Mouse (Mus musculus) layer of hippocampus, postnatal 36 days (tissue): ENCODE measurements at regions not wholly inside any gene's neighbourhood (a gene's known extent, or its start where the extent isn't known, plus 50 kb on each side); places are given as distances from the start of the nearest gene placed in this dataset.

Experiments
- DNase-seq, 2 experiments: peaks; one replicate each; pipeline ENCODE4 v3.0.0; 2022

DNA sequence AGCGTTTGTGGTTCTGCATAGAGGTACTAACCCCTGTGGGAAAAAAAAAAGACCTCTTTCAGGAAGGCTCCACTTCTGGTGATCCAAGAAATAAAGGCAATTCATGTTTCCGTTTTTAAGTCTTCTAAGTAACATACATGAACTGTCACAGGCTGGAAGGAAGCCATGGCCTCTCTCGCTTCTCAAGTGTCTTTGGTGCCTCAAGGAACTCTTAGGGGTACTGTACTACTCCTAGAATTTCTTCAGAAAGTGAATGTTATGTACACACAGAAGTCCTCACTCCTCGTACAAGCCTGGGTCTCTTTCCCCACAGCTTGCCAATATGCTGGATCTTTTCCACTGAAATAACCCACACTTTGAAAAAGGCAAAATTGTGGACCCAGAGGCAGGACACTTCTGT, 858.1 kb downstream of the Gsdmc2 start:
- DNase-seq, result no peak

DNA sequence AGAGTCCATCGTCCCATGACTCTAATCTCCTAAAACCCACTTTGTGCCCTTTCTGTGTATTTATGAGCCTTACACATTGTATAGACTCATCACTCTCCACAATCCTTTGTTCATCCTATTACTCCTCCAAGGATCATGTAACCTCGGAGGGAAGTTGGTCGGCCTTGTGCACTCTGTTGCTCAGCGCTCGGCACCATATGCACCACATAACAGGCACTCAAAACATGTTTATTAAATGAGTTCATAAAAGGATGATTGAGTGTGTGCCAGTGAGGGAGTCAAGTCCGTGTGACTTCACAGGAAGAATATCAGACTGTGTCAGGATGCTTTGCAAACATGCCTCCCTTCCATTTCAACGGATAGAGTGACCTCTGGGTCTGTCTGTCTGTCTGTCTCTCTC, 858.8 kb downstream of the Gsdmc2 start:
- DNase-seq, result no peak

DNA sequence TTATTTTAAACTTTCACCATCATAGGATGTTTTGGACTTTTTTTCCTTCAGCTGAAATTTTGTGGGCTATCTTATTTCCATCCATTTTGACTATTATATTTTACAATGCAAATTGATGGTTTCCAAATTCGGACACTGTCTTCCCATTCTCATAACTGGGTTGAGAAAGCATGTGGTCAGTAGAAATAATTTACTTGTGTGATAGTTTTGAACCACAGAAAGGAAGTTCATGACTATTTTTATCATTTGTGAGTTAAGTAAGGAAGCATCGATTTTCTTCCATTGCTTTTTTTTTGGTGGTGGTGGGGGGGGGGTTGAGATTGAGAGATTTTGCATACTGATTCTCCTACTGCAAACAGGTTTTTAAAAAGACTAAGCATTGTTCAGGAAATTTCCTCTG, 874.4 kb downstream of the Gsdmc2 start:
- no peak for DNase-seq

DNA sequence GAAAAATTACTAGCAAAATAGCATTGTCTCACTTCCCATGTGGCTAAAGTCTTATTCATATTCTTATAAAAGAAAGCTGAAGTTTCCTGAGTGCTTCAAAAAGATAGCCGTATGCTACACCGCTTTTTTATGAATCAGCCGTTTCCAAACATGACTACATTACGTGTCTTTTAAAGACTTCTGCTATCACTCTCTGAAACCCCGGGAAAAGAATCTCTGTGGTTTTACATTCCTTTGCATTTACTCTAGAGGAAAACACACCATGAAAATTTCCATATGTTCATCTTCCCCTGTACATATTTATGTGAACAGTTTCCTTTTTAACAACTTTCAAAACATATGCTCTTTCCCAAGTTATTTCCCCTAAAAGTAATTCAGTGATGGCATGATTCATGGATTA, 882.3 kb downstream of the Gsdmc2 start:
- DNase-seq, result no peak

DNA sequence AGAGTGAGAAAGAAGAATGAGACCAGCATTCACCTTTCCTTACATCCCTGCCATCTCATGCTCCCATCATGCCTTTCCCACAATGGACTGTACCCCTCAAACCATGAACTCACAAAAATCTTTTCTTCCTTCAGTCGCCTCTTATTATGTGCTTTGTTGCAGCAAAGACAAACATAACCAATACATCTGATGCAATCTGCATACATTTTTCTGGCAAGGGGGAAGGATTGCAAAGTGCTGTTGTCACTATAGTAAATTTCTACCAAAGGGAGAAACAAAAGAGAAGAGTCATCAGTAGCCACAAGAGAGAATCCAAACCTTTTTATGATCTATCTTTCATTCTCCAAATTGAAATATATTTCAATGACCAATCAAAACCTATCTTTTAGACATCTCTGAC, 884.4 kb downstream of the Gsdmc2 start:
- no peak for DNase-seq

DNA sequence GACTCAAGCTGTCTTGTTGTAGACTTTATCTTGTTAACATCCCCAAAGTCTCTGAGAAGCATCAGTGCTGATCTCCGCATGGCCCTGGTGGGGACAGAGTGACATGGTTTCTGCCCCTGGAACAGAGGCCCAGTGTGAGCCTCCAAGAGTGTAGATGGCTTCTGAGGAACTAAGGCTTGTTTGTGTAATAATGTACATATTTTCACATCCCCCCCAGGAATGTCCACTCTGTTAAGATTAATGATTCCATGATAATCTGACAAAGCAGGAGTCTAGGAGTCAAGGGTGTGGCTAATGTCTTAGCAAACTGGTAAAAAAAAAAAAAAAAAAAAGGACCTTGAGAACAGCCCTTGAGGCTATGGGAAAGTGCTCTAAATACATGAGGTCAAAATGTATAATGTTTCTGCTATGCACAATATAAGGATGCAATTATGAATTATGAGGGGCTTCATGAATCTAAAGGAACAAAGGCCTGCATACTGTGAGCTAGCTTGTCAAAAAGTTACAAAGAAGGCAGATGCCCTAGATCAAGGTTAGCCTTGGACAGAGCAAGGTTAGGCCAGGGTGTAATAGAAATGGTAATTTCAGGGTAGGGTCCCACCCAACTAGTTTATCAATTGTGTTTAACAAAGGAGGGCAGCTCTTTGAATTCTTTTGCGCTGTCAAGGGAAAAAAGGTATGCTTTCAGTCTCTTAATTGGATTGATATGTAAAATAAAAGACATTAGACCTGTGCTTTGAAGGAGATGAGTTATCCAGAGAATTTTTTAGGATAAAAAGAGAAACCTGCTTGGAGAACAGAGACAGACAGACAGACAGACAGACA, 886.3 kb downstream of the Gsdmc2 start:
- no peak for DNase-seq

DNA sequence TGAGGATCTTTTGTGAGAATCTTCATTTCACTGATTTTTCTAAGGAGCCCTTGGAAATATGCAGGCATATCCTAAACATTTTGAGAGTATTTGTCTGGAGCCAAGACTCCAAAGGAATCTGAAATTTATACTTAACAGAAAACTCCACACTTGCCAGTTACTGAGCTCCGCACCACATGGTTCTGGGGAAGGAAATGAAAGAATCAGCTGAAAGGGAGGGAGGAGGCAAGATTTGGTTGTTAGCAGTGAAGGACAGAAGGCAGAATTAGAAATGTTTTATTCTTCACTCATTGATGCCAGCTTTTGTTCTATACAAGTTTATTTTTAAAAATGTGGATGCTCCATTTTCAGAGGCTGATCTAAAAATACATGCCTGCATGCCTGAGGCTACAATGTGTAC, 890.1 kb downstream of the Gsdmc2 start:
- DNase-seq, result no peak

DNA sequence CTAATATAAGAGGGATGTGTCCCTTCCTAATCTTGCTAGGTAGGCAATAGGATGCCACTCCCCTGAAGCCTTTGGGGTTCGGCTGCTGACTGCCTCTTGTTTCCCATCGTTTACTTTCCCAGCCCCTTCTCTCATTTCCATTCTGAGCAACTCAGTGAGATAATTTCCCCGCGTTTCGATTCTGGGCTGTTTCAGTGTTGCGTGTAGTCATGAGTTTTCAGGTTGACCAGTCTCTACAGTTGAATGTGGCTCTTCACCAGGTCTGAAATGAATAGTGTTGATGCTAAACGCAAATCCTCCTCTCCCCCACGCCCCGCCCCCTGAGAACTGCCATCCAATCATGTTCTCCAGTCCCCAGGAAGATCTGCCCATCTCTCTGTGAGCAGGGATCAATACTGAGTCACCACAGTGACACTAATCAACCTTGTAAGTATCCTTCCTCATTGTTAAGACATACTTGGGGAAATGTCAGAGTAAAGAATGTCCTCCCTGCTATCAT, 890.6 kb downstream of the Gsdmc2 start:
- DNase-seq, result no peak

DNA sequence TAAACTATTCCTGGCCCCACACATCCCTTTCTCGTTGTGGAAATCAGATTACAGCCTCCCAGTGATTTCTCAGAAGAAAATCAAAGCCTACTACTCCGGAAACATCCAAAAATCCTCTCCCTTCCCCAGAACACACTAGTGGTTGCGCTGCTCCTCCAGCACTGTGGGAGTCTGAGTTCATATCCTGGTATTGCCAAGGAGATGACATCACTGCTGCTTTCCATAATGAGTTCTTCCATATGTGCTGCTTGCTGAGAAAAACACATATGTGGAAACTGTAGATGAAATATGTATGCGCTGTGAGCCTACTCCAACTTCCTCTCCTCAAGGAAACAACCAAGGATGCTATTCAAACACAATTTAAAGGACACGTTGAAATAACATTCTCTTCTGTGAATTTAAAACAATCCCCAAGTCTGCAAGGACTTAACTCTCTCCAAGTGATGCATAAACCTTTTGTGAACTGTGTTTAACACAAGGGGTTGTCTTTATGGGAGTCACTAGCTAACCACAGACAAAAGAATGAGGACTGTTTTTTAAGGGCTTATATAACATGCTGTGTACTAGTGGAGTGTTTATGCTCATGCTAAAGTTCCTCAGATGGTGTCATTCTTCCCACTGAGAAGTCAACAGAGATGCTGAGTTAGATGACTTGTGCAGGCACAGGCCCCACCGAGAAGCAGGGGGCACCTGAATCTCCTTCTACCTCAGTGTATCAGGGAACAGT, 891.6 kb downstream of the Gsdmc2 start:
- no peak for DNase-seq

DNA sequence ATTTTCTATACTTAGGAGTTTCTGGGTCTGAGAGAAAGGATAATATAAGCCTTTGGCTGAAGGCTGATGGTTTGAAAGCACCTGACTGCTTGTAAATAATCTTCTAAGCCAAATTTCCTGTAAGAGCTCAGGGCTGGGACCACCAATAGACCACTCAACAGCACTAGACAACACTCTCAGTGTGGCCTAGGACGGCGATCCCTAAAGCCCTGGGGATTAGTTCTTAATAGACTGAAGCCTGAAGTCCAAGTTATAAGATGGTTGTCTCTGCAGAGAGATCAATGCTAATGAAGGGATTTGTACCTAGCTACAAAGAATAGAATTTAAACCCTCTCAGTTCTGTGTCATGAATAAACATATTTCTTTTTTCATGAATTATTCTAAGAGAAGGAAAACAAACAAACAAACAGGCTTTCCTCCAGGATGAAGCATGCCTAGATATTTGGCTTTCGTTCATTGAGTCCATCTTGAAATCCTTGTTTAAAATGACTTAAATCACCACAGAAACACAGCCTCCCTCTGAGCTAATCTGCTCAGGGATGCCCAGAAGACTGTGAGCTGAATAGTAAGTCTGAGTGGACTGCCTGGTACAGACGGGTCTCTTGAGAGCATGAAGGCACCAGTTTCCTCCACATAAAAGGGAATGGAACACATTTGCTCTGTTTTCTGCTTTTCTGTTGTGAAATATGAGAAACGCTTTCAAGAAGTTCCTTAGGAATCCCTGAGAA, 892.3 kb downstream of the Gsdmc2 start:
- DNase-seq, result no peak

DNA sequence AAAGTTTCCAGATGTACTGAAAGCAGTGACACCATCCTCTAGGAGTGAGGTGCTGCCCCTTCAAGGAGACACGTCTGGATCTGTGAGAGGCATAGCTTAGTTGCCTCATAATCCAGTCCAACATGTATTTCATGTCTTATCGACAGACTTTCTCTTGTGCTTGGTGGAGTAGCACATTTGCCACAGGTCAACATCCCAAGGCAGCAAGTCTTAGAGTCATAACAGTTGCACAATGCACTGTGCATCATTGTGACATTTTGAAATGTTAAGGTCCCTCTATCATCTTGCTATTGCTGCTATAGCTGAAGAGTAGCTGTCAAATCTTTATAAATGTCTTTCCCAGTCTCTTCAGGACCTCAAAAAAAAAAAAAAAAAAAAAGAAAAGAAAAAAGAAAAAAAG, 905.6 kb downstream of the Gsdmc2 start:
- no peak for DNase-seq

DNA sequence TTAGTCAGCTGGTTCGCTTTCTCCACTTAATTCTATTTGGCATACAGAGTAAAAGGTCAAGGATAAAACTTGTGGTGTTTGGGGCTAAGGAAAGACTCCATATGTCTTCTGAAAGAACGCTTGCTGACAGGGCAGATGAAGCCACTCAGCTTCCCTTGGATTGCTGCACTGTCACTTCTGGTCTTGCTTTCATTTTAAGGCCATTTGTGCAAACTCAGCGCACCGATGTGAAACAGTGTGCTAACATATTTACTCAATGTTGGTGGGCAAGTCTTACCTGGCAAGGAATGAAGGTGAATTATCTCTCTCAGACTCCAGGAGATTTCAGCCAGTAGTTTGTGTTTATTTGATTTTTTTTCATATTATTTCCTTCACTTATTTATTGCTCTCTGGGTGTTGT, 907.2 kb downstream of the Gsdmc2 start:
- no peak for DNase-seq

DNA sequence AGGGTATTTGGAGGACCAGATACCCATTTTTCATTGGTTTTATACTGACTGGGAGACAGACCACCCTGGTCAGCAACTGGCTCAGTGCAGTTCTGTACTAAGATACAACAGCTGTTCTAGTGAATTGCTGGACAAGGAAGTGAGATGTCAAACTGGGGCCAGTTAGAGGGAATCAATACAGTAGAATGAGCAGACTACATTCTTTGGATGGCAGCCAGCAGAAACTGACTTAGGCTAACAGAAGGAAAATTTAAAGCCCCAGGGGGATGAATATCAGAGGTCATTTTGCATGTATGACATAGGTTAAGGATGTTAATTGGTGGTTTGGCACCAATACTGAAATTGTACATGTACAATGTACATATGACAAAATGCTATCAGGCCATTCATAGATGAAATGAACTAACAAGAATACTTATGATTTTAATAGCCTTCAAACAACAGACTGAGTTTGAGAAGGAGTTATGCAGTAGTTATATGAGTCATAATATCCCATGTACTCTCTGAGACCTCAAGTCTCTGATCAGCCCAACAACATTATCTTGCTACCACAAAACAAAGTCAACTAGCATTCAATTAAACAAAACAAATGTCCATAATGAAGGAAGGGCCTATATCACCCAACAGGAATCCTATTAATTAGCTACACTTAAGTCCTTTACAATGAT, 910.3 kb downstream of the Gsdmc2 start:
- no peak for DNase-seq

DNA sequence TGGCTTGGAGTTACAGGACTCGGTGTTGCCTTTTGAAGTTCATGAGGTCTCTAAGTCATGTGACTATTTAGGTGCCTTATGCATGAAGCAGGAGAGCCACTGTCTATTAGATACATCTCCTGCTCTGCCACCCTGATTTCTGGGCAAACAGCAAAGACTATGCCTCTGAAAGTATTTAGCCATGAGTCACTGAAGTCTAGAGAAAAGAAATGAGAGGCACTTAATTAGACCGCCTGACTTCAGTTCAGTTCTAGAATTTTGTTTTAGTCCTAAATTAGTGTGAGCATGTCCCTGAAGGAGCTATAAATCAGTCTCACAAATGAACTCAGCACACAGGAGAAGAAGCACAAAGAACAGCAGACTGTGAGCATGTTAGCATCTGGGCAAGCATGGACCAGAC, 924.5 kb downstream of the Gsdmc2 start:
- DNase-seq, result no peak

DNA sequence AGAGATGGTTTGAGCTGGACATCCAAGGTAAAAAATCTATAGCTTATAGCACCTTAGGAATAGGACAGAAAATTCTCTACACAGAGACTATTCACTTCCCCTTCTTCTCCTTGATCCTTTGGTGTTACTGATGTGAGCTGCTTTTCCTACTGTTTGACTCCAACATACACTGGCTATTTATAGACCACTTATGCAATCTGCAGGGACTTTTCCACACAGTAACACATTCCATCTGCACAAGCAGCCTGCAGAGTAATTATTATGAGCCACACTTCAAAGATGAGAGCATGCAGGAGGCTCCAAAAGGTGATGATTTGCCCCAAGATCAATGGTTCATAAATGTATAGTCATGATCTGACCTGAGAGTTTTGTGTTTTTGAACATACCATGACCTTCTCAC, 925.7 kb downstream of the Gsdmc2 start:
- peak; percentile 3 to 7 for DNase-seq

DNA sequence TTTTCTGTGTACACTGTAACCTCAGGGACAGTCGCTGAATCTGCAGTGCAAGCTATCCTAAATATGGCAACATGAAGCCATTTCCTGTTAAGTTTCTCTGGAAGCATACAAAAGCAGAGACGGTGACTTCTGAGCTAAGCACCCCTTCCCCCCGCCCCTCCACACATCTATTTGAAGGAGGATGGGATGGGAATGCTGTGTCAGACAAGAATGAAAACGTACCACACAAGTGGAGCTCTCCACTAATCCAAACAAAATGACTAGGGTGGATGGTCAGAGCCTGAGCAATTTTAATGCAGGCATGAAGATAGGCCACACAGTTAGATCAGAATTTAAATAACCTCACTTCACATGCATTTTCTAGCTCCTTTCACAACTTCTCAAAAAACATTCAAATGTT, 936.6 kb downstream of the Gsdmc2 start:
- no peak for DNase-seq

DNA sequence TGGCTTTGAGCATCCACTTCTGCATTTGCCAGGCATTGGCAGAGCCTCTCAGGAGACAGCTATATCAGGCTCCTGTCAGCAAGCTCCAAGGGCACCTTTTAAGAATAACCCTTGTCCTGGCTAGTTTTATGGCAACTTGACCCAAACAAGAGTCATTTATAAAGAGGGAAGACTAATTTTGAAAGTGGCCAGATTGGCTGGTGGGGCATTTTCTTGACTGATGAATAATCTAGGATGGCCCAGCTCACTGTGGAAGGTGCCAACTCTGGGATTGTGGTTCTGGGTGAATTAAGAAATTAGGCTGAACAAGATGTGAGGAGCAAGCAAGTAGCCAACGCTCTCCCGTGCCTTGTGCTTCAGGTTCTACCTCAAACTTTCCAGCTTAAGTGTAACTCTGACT, 937.8 kb downstream of the Gsdmc2 start:
- DNase-seq, result no peak

DNA sequence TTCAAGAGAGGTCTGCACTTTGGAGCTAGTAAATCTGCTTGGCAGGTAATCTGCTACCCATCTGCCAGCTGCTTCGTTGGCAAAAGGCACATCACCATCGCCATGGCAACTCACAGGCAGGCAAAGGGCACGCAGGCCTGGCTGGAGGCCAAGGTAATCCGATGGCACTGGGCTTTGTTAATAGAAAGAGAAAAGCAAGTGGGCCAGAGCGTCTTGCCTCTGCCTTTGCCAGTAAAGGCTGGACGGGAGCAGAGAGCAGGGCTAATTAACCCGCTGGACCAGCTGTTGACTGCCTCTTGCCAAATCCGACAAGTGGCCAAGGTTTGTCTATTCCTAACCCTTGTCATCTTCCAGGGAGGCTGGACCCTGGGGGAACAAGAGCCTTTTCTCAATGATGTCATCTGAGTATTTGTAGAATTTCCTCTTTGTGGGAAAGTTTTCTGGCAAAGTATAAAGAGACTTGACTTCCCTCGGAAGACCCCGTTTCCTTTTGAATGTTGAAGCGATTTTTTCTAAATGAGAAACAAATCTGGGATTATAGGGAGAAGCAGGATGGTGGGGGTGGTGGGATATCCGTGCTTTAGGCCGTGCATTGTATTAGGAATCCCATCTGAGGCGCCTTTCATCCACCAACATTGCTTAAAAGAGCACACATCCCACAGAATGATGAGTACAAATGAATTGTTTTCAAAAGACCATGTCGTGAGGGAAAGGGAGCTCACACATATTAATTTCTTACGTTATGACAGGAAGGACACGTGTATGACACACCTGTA, 941.7 kb downstream of the Gsdmc2 start:
- peak; percentile 85 to 88 for DNase-seq

DNA sequence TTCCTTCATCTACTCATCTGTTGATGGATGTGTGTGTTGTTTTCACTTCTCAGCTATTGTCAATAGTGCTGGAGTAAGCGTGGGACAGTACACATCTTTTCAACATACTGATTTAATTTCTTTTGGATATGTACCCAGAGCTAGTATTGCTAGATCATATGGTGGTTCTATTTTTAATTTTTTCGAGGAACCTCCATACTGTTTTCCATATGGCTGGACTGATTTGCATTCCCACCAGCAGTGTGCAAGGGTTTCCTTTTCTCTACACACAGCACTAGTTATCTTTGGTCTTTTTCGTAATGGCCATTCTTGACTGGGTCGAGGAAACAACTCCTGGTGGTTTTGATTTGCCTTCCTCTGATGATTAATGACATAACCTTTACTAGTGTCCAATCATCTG, 943.0 kb downstream of the Gsdmc2 start:
- no peak for DNase-seq

DNA sequence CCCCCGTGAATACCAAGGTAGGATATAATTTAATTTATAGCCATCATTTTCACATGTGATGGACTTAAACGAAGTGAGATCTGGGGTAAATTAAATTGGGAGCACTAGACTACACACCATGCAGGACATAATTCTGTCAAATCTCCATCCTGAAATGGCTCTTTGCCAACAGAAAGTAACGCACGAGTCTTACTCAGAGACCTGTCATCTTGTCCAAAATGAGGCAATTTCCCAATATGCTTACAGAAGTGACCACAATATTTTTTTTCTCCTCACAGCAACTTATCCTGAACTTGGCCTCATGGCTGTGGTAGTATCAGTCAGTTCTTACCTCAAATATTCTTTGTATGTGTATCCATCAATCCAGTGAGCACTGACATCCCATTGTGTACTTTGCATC, 955.2 kb downstream of the Gsdmc2 start:
- no peak for DNase-seq

DNA sequence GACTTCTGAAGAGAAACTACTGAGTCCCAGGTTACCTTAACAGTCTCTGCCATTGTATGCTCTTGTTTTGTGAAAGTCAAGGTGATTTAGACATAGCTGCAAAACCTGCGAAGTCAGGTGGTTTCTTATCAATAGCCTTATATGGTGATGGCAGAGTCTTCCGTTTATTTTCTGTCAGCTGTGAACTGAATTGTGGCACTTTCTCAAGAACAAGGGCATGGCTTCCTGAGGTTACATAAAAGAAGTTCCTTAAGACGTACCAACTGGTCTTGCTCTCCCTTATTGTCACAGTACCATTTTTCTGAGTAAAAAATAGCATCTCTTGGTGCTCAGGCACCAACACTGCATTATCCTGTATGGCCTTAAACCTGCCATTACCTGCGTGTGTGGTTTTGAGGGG, 959.6 kb downstream of the Gsdmc2 start:
- no peak for DNase-seq
